Mouse (Mus musculus) lung, embryonic 14.5 days (tissue): Measurements from ENCODE around the gene Gm20918. TPM values are rescaled to one million over a fixed set of nuclear protein-coding genes. Genes with fewer than 3 reads are reported as not detected.
"Not testable (repeated sequence)": the region's sequence is repeated elsewhere in the genome, so short reads cannot be mapped to it uniquely, and the experiment has no call there.

Experiments used
- ATAC-seq: fragments of 200-750 bp; cut with Nextera tagmentation; 2 replicates; pipeline ENCODE4 v1.8.0; 2017; ENCODE audit warnings: mild to moderate bottlenecking, moderate TSS enrichment, moderate library complexity; ENCODE audit not compliant: insufficient read depth
- DNase-seq: peaks from one replicate; pipeline ENCODE4 v3.0.0-alpha.2; 2015
- H3K27ac ChIP-seq: fragments of 300-500 bp; sonication (generic); 2 replicates; pipeline ENCODE4 v1.5.1; 2014; ENCODE audit warnings: low read depth, mild to moderate bottlenecking, moderate library complexity
- H3K27me3 ChIP-seq: fragments of 300-500 bp; sonication (generic); 2 replicates; pipeline ENCODE4 v1.6.1; 2014; ENCODE audit warnings: low read length, control low read depth; ENCODE audit not compliant: insufficient read depth
- H3K36me3 ChIP-seq: fragments of 300-500 bp; sonication (generic); 2 replicates; pipeline ENCODE4 v1.6.1; 2014; ENCODE audit warnings: control low read depth; ENCODE audit not compliant: insufficient read depth
- H3K4me1 ChIP-seq: fragments of 300-500 bp; sonication (generic); 2 replicates; pipeline ENCODE4 v1.6.1; 2014; ENCODE audit warnings: antibody characterized with exemption, control low read depth; ENCODE audit not compliant: insufficient read depth
- H3K4me2 ChIP-seq: fragments of 300-500 bp; sonication (generic); 2 replicates; pipeline ENCODE4 v1.6.1; 2014; ENCODE audit warnings: mild to moderate bottlenecking
- H3K4me3 ChIP-seq: fragments of 300-500 bp; sonication (generic); 2 replicates; pipeline ENCODE4 v1.5.1; 2014; ENCODE audit warnings: low read depth, low read length
- H3K9ac ChIP-seq: fragments of 300-500 bp; sonication (generic); 2 replicates; pipeline ENCODE4 v1.6.1; 2014
- H3K9me3 ChIP-seq: fragments of 300-500 bp; sonication (generic); 2 replicates; pipeline ENCODE4 v1.6.1; 2016; ENCODE audit warnings: low read depth, low read length, control low read depth
- polyA plus RNA-seq: library from polyadenylated mRNA; unstranded; fragments of >200 nt; fragmentation: Nextera tagmentation; extraction: Ambion mirVana; gene quantifications from 2 replicates; pipeline ENCODE4 v1.2.1, GENCODE M21; 2014

The Gm20918 gene
- not detected in 2 replicates for polyA plus RNA-seq

- not testable (repeated sequence) for H3K36me3 ChIP-seq, H3K27me3 ChIP-seq, ATAC-seq, H3K4me2 ChIP-seq, DNase-seq, H3K9ac ChIP-seq, H3K4me3 ChIP-seq, H3K4me1 ChIP-seq, H3K9me3 ChIP-seq, H3K27ac ChIP-seq
Observed at GRCm38 (mm10) chrY:5043637-5044036, at the start of gene Gm20918. Gene Gm20918, plus strand, starts transcription at chrY:5043937.

Other genes starting within 250 kb of the Gm20918 start
- not detected in 2 replicates for gene Gm21820, start 205.5 kb downstream of the Gm20918 start, polyA plus RNA-seq